Mouse (Mus musculus): ENCODE results near the gene Nav2.

GRCm38 (mm10) chr7:49091921-49092320 lies 183.4 kb downstream of the Nav2 start:
- TF ChIP-seq CTCF (IDR thresholded peaks at IDR 0.05; ENCODE audit: borderline replicate concordance, control insufficient read depth, extremely low read depth, insufficient read depth, low read length, poor library complexity) (no peak), POLR2A (IDR thresholded peaks at IDR 0.05; ENCODE audit: control insufficient read depth, extremely low read depth, insufficient read depth, low read length, poor library complexity) (no peak)
